In genomic region chr9:57552139-57552887, GRCm38 (mm10) we compare ENCODE assay signal across 8 mouse cellular contexts. TPM values are rescaled to one million over a fixed set of nuclear protein-coding genes. Genes with fewer than 3 reads are reported as not detected.
A peak's percentile ranks its signal among the peaks of the same experiment; 100 is the strongest.
DNase-seq lines count a peak whose midpoint lies in the region; ATAC-seq and TF ChIP-seq lines count a peak whose summit lies in the region.

Gene Mpi, minus strand, starts transcription at chr9:57552763.

- H3K27ac ChIP-seq in hindbrain, embryonic 14.5 days: 0 out of 2 replicates have a peak within 1 kb of the TSS, but pooled peaks have one; percentile 51
- H3K27ac ChIP-seq in left cerebral cortex, adult 2 months: peak within 1 kb of the TSS; percentile 76
- peak within 1 kb of the TSS; percentile 29 for H3K27ac ChIP-seq in macrophage

- no peaks in the 10 kb centered on the region for H3K27me3 ChIP-seq in hindbrain, embryonic 14.5 days (ENCODE audit: control insufficient read depth, insufficient read depth, low read length)

- H3K79me2 ChIP-seq in macrophage (ENCODE audit: inconsistent target): peaks cover 9% of the 10 kb centered on the region; the same call in 1 of the 2 replicates

- peak within 1 kb of the TSS; percentile 57 for H3K4me3 ChIP-seq in hindbrain, embryonic 14.5 days (replicated peaks; ENCODE audit: low read length)
- H3K4me3 ChIP-seq in left cerebral cortex, adult 2 months: peak within 1 kb of the TSS; percentile 92
- H3K4me3 ChIP-seq in macrophage (ENCODE audit: inconsistent target): peak within 1 kb of the TSS; percentile 80

- TF ChIP-seq CTCF in left cerebral cortex, adult 2 months (IDR thresholded peaks at IDR 0.05): no peak

- peak within 1 kb of the TSS; percentile 69 for H3K9ac ChIP-seq in hindbrain, embryonic 14.5 days

- peak; percentile 54 for ATAC-seq in hindbrain, embryonic 14.5 days (ENCODE audit: low FRiP score)

- H3K4me1 ChIP-seq in hindbrain, embryonic 14.5 days (replicated peaks; ENCODE audit: control insufficient read depth, insufficient read depth, low read length): peaks cover 11% of the 10 kb centered on the region

- WGBS in hindbrain, embryonic 14.5 days: under 1% methylated on average over 28 of the region's 28 CpGs
- WGBS in macrophage (ENCODE audit: missing documents): 0% methylated on average over 25 of the region's 28 CpGs

- H3K36me3 ChIP-seq in hindbrain, embryonic 14.5 days (replicated peaks; ENCODE audit: control insufficient read depth, insufficient read depth): peaks cover 23% of the 10 kb centered on the region
- H3K36me3 ChIP-seq in macrophage (ENCODE audit: inconsistent target): peaks cover 33% of the 10 kb centered on the region

- intact Hi-C loops in left cerebral cortex, adult 2 months (cut with DNase I): no loop called here

- no peaks in the 10 kb centered on the region for H3K9me3 ChIP-seq in hindbrain, embryonic 14.5 days (ENCODE audit: control insufficient read depth, low read length)

- H3K4me2 ChIP-seq in hindbrain, embryonic 14.5 days (replicated peaks): peak within 1 kb of the TSS; percentile 56

- peak; percentile 78 for DNase-seq in R1 (ENCODE audit: low read depth, low spot score)
- DNase-seq in cerebellum, postnatal 25 days: peak; percentile 76 to 84
- DNase-seq in frontal cortex, postnatal 36 days (ENCODE audit: low spot score in 2 of 2): peak; percentile 75 to 83
- DNase-seq in hindbrain, embryonic 14.5 days (ENCODE audit: low spot score): peak; percentile 83
- DNase-seq in left cerebral cortex, adult 2 months (ENCODE audit: extremely low spot score in 1 of 2, low spot score in 2 of 2): peak; percentile 76 to 80
- peak; percentile 84 to 86 for DNase-seq in right cerebral cortex, adult 2 months (ENCODE audit: low spot score in 2 of 2)
- no peak for DNase-seq in natural killer cell, adult 2 months (ENCODE audit: low spot score in 2 of 2)

RNA-seq across cellular contexts. Expression of gene Mpi, which starts in this region (rescaled TPM):
- 54.7 and 60.0 TPM in 2 replicates for polyA plus RNA-seq in hindbrain, embryonic 14.5 days (2014; fragmentation: Nextera tagmentation; extraction: Ambion mirVana)
- total RNA-seq in left cerebral cortex, adult 2 months (2021): 10 to 100 TPM; 63.4 to 76.9 TPM
- total RNA-seq in macrophage (2018; cell fraction: chromatin; rRNA removed): 100 to 1,000 TPM in 1 of 26 experiments, 10 to 100 TPM in 20, 1 to 10 TPM in 5; 4.2 to 108 (median 38.6) TPM
- total RNA-seq in macrophage (2018; cell fraction: cytosol; rRNA removed): 10 to 100 TPM; 11.2 to 33.5 (median 18.7) TPM
- total RNA-seq in macrophage (2018; cell fraction: nucleus; rRNA removed): 10 to 100 TPM in 24 of 26 experiments, 1 to 10 TPM in 2; 6.2 to 65.3 (median 32.2) TPM
- polyA plus RNA-seq in macrophage (2018): 16.5 to 25.5 TPM (median 20.0 TPM) in 3 replicates

Comparison
In these comparisons a context has a peak if more than half of its experiments do, and no peak if none do; other contexts are left out.
1. DNase-seq: peak in R1 (single experiment), cerebellum, postnatal 25 days (2 of 2), frontal cortex, postnatal 36 days (2 of 2), hindbrain, embryonic 14.5 days (single experiment), left cerebral cortex, adult 2 months (2 of 2) and right cerebral cortex, adult 2 months (2 of 2); none in natural killer cell, adult 2 months (0 of 2).
2. Peak in every context shown above with its lines, with median percentiles within 50 percentile points of each other: H3K27ac ChIP-seq and H3K4me3 ChIP-seq.